Mouse (Mus musculus): Measurements from ENCODE around the gene Mmp15. TPM values are rescaled to one million over a fixed set of nuclear protein-coding genes. Genes with fewer than 3 reads are reported as not detected.
A peak's percentile ranks its signal among the peaks of the same experiment; 100 is the strongest.

The Mmp15 gene
- polyA plus RNA-seq (2014; fragmentation: Nextera tagmentation; extraction: Ambion mirVana): 49.7 and 58.5 TPM in 2 replicates

DNA sequence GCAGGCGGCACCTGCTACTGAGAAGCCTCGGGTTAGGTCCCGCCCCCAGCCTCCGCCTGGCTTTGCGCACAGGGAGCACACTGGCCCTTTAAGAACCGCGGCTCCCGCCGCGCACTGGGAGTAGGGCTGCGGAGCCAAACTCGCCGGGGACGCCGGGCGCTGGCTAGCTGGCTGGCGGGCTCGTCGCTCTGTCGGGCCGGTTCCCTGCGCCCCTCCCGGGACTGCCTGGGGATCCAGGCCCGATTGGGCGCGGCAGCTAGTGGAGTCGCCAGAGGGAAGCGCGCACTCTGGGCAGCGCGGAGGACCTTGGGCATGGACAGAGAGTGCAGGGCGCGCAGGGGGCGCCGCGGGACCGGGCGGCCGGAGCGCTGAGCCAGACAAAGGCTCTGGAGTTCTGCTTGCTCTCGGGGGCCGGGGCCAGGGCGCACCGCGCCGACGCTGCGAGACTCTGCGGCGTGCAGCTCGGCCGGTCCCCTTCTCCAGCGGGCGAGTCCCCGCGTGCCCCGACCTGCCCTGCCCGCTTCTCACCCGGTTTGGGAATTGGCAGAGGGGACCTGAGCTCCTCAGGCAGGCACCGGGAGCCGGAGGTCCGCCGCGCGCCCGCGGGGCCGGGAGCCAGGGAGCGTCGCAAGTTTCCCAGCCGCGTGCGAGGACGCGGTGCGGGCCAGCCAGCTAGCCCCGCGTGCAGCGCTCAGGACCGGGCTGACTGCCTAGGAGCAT lies at the start of gene Mmp15:
Gene Mmp15, plus strand, starts transcription at position 118 of the 720 bp plus-strand sequence.
- peaks cover 45 to 69% of the 10 kb centered on the region in 2 experiments for H3K4me1 ChIP-seq (ENCODE audit: control insufficient read depth in 2 of 2, insufficient read depth in 2 of 2, low read length in 2 of 2)
- H3K27ac ChIP-seq (replicated peaks in 1 of 2; ENCODE audit: control insufficient read depth in 1 of 2, insufficient read depth in 1 of 2, low read depth in 2 of 2, low read length in 2 of 2): peak within 1 kb of the TSS; percentile 76 to 83
- peak within 1 kb of the TSS; percentile 81 for H3K4me2 ChIP-seq (ENCODE audit: low read length)
- peaks cover 13% of the 10 kb centered on the region for H3K36me3 ChIP-seq (ENCODE audit: control insufficient read depth, insufficient read depth, low read length)
- no peaks in the 10 kb centered on the region for H3K27me3 ChIP-seq (ENCODE audit: control insufficient read depth, insufficient read depth, low read length)
- peak within 1 kb of the TSS; percentile 100 for H3K9ac ChIP-seq (ENCODE audit: low read length)
- under 1% methylated on average over 71 of the region's 80 CpGs for WGBS
- peak; percentile 77 for ATAC-seq (ENCODE audit: insufficient number of reproducible peaks, insufficient read depth, low FRiP score, low read depth)
- H3K9me3 ChIP-seq (ENCODE audit: control insufficient read depth, low read length): no peaks in the 10 kb centered on the region
- peak within 1 kb of the TSS; percentile 58 to 98 for H3K4me3 ChIP-seq (ENCODE audit: control insufficient read depth in 1 of 2, insufficient read depth in 1 of 2, low read depth in 1 of 2, low read length in 2 of 2)

DNA sequence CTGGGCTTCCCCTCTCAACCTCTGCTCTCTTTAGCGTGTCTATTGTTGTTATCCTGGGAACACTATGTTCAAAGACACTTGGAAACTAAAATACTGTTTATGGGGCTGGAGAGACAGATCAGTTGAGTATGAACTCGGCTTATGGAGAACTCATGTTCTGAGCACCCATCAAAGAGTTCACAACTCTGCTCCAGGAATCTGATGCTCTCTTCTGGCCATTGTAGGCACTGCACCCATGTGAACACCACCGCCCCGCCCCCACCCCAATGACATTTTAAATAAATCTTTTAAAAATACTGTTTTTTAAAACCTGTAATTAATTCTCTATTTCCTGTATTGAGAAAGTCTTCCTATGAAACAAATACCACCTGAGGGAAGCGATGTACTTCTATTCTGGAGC lies 49.7 kb upstream of the Mmp15 start:
- no peak overlapping the region for H3K4me2 ChIP-seq (ENCODE audit: low read length)

GRCm38 (mm10) chr8:95305526-95305925 lies 46.5 kb upstream of the Mmp15 start:
- 50% methylated on average over 4 of the region's 4 CpGs for WGBS
- no peaks in the 10 kb centered on the region for H3K27me3 ChIP-seq (ENCODE audit: control insufficient read depth, insufficient read depth, low read length)
- no peaks in the 10 kb centered on the region for H3K9me3 ChIP-seq (ENCODE audit: control insufficient read depth, low read length)
- H3K9ac ChIP-seq (ENCODE audit: low read length): no peak overlapping the region
- no peaks in the 10 kb centered on the region for H3K36me3 ChIP-seq (ENCODE audit: control insufficient read depth, insufficient read depth, low read length)
- no peak overlapping the region for H3K4me2 ChIP-seq (ENCODE audit: low read length)
- no peak overlapping the region for H3K27ac ChIP-seq (replicated peaks in 1 of 2; ENCODE audit: control insufficient read depth in 1 of 2, insufficient read depth in 1 of 2, low read depth in 2 of 2, low read length in 2 of 2)
- H3K4me3 ChIP-seq (ENCODE audit: control insufficient read depth in 1 of 2, insufficient read depth in 1 of 2, low read depth in 1 of 2, low read length in 2 of 2): no peak overlapping the region
- no peak for ATAC-seq (ENCODE audit: insufficient number of reproducible peaks, insufficient read depth, low FRiP score, low read depth)
- H3K4me1 ChIP-seq (ENCODE audit: control insufficient read depth in 2 of 2, insufficient read depth in 2 of 2, low read length in 2 of 2): peaks cover 2 to 4% of the 10 kb centered on the region in 2 experiments; a peak in 2 of 4 replicates

More for the DNA sequence above, 49.7 kb upstream of the Mmp15 start:
- Histone ChIP-seq H3K27me3 (ENCODE audit: control insufficient read depth, insufficient read depth, low read length) (no peaks in the 10 kb centered on the region), H3K9ac (ENCODE audit: low read length) (no peak overlapping the region), H3K4me3 (ENCODE audit: control insufficient read depth in 1 of 2, insufficient read depth in 1 of 2, low read depth in 1 of 2, low read length in 2 of 2) (no peak overlapping the region), H3K36me3 (ENCODE audit: control insufficient read depth, insufficient read depth, low read length) (no peaks in the 10 kb centered on the region), H3K9me3 (ENCODE audit: control insufficient read depth, low read length) (no peaks in the 10 kb centered on the region), H3K27ac (replicated peaks in 1 of 2; ENCODE audit: control insufficient read depth in 1 of 2, insufficient read depth in 1 of 2, low read depth in 2 of 2, low read length in 2 of 2) (no peak overlapping the region), H3K4me1 (ENCODE audit: control insufficient read depth in 2 of 2, insufficient read depth in 2 of 2, low read length in 2 of 2) (peaks cover 0 to 2% of the 10 kb centered on the region in 2 experiments; a peak in 1 of 4 replicates)
- WGBS: 20% methylated on average over 5 of the region's 5 CpGs
- no peak for ATAC-seq (ENCODE audit: insufficient number of reproducible peaks, insufficient read depth, low FRiP score, low read depth)

GRCm38 (mm10) chr8:95306431-95306830 lies 45.6 kb upstream of the Mmp15 start, which contains the start of gene Cngb1:
Gene Cngb1 (minus strand): TSS chr8:95306585.
- H3K27me3 ChIP-seq (ENCODE audit: control insufficient read depth, insufficient read depth, low read length): no peaks in the 10 kb centered on the region
- WGBS: 38% methylated on average over 6 of the region's 6 CpGs
- no peak for ATAC-seq (ENCODE audit: insufficient number of reproducible peaks, insufficient read depth, low FRiP score, low read depth)
- H3K27ac ChIP-seq (replicated peaks in 1 of 2; ENCODE audit: control insufficient read depth in 1 of 2, insufficient read depth in 1 of 2, low read depth in 2 of 2, low read length in 2 of 2): no peak within 1 kb of the TSS
- H3K4me3 ChIP-seq (ENCODE audit: control insufficient read depth in 1 of 2, insufficient read depth in 1 of 2, low read depth in 1 of 2, low read length in 2 of 2): no peak within 1 kb of the TSS
- H3K36me3 ChIP-seq (ENCODE audit: control insufficient read depth, insufficient read depth, low read length): no peaks in the 10 kb centered on the region
- H3K4me1 ChIP-seq (ENCODE audit: control insufficient read depth in 2 of 2, insufficient read depth in 2 of 2, low read length in 2 of 2): peaks cover 2 to 4% of the 10 kb centered on the region in 2 experiments; a peak in 2 of 4 replicates
- no peak within 1 kb of the TSS for H3K9ac ChIP-seq (ENCODE audit: low read length)
- H3K9me3 ChIP-seq (ENCODE audit: control insufficient read depth, low read length): no peaks in the 10 kb centered on the region
- H3K4me2 ChIP-seq (ENCODE audit: low read length): no peak within 1 kb of the TSS

GRCm38 (mm10) chr8:95310342-95310970 lies 41.6 kb upstream of the Mmp15 start, which contains the start of gene Tepp:
Gene Tepp (plus strand): TSS chr8:95310566.
- H3K9ac ChIP-seq (ENCODE audit: low read length): no peak within 1 kb of the TSS
- no peaks in the 10 kb centered on the region for H3K27me3 ChIP-seq (ENCODE audit: control insufficient read depth, insufficient read depth, low read length)
- H3K9me3 ChIP-seq (ENCODE audit: control insufficient read depth, low read length): no peaks in the 10 kb centered on the region
- H3K4me2 ChIP-seq (ENCODE audit: low read length): no peak within 1 kb of the TSS
- H3K4me1 ChIP-seq (ENCODE audit: control insufficient read depth in 2 of 2, insufficient read depth in 2 of 2, low read length in 2 of 2): peaks cover 2 to 4% of the 10 kb centered on the region in 2 experiments; a peak in 2 of 4 replicates
- no peak for ATAC-seq (ENCODE audit: insufficient number of reproducible peaks, insufficient read depth, low FRiP score, low read depth)
- H3K4me3 ChIP-seq (ENCODE audit: control insufficient read depth in 1 of 2, insufficient read depth in 1 of 2, low read depth in 1 of 2, low read length in 2 of 2): no peak within 1 kb of the TSS
- no peaks in the 10 kb centered on the region for H3K36me3 ChIP-seq (ENCODE audit: control insufficient read depth, insufficient read depth, low read length)
- no peak within 1 kb of the TSS for H3K27ac ChIP-seq (replicated peaks in 1 of 2; ENCODE audit: control insufficient read depth in 1 of 2, insufficient read depth in 1 of 2, low read depth in 2 of 2, low read length in 2 of 2)
- 45% methylated on average over 6 of the region's 6 CpGs for WGBS

DNA sequence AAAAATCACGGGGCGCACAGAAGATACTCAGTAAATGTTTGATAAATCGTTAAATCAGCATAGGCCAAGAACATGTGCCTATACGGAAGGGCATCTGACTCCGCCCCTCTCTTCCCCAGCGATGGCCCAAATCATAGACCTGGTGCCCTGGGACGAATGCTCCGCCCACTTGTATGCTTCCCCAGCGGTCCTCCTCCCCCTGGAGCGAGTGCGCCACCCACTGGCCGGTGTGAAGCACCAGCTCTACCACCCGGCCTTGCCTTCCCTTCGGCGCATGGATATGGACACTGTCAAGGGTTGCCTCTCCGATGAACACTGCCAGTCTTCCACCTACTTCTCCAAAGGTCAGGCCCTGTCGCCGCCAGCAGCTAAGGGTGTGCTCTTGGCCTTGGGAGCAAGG lies 39.2 kb upstream of the Mmp15 start:
- H3K4me1 ChIP-seq (ENCODE audit: control insufficient read depth in 2 of 2, insufficient read depth in 2 of 2, low read length in 2 of 2): peaks cover 0 to 4% of the 10 kb centered on the region in 2 experiments; a peak in 1 of 4 replicates
- H3K9ac ChIP-seq (ENCODE audit: low read length): no peak overlapping the region
- no peak for ATAC-seq (ENCODE audit: insufficient number of reproducible peaks, insufficient read depth, low FRiP score, low read depth)
- H3K9me3 ChIP-seq (ENCODE audit: control insufficient read depth, low read length): no peaks in the 10 kb centered on the region
- no peak overlapping the region for H3K4me2 ChIP-seq (ENCODE audit: low read length)
- no peaks in the 10 kb centered on the region for H3K36me3 ChIP-seq (ENCODE audit: control insufficient read depth, insufficient read depth, low read length)
- 65% methylated on average over 18 of the region's 18 CpGs for WGBS
- H3K4me3 ChIP-seq (ENCODE audit: control insufficient read depth in 1 of 2, insufficient read depth in 1 of 2, low read depth in 1 of 2, low read length in 2 of 2): no peak overlapping the region
- no peak overlapping the region for H3K27ac ChIP-seq (replicated peaks in 1 of 2; ENCODE audit: control insufficient read depth in 1 of 2, insufficient read depth in 1 of 2, low read depth in 2 of 2, low read length in 2 of 2)
- H3K27me3 ChIP-seq (ENCODE audit: control insufficient read depth, insufficient read depth, low read length): no peaks in the 10 kb centered on the region

- no peak overlapping the region for H3K9ac ChIP-seq (ENCODE audit: low read length)
- no peak overlapping the region for H3K4me2 ChIP-seq (ENCODE audit: low read length)
- no peak overlapping the region for H3K27ac ChIP-seq (replicated peaks in 1 of 2; ENCODE audit: control insufficient read depth in 1 of 2, insufficient read depth in 1 of 2, low read depth in 2 of 2, low read length in 2 of 2)
- H3K36me3 ChIP-seq (ENCODE audit: control insufficient read depth, insufficient read depth, low read length): no peaks in the 10 kb centered on the region
- ATAC-seq (ENCODE audit: insufficient number of reproducible peaks, insufficient read depth, low FRiP score, low read depth): no peak
- 72% methylated on average over 6 of the region's 6 CpGs for WGBS
- peaks cover 0 to 4% of the 10 kb centered on the region in 2 experiments; a peak in 1 of 4 replicates for H3K4me1 ChIP-seq (ENCODE audit: control insufficient read depth in 2 of 2, insufficient read depth in 2 of 2, low read length in 2 of 2)
- no peaks in the 10 kb centered on the region for H3K9me3 ChIP-seq (ENCODE audit: control insufficient read depth, low read length)
- no peaks in the 10 kb centered on the region for H3K27me3 ChIP-seq (ENCODE audit: control insufficient read depth, insufficient read depth, low read length)
- H3K4me3 ChIP-seq (ENCODE audit: control insufficient read depth in 1 of 2, insufficient read depth in 1 of 2, low read depth in 1 of 2, low read length in 2 of 2): no peak overlapping the region
These were observed 38.2 kb upstream of the Mmp15 start for GRCm38 (mm10) chr8:95313857-95314256.

All from heart, embryonic 14.5 days (tissue).